Mouse (Mus musculus) lung, embryonic 14.5 days (tissue): ENCODE results near the gene Coa5. TPM values are rescaled to one million over a fixed set of nuclear protein-coding genes. Genes with fewer than 3 reads are reported as not detected.

Source experiments
- ATAC-seq: fragments of 200-750 bp; cut with Nextera tagmentation; 2 replicates; pipeline ENCODE4 v1.8.0; 2017; ENCODE audit warnings: mild to moderate bottlenecking, moderate TSS enrichment, moderate library complexity; ENCODE audit not compliant: insufficient read depth
- DNase-seq: peaks from one replicate; pipeline ENCODE4 v3.0.0-alpha.2; 2015
- H3K27ac ChIP-seq: fragments of 300-500 bp; sonication (generic); 2 replicates; pipeline ENCODE4 v1.5.1; 2014; ENCODE audit warnings: low read depth, mild to moderate bottlenecking, moderate library complexity
- H3K27me3 ChIP-seq: fragments of 300-500 bp; sonication (generic); 2 replicates; pipeline ENCODE4 v1.6.1; 2014; ENCODE audit warnings: low read length, control low read depth; ENCODE audit not compliant: insufficient read depth
- H3K36me3 ChIP-seq: fragments of 300-500 bp; sonication (generic); 2 replicates; pipeline ENCODE4 v1.6.1; 2014; ENCODE audit warnings: control low read depth; ENCODE audit not compliant: insufficient read depth
- H3K4me1 ChIP-seq: fragments of 300-500 bp; sonication (generic); 2 replicates; pipeline ENCODE4 v1.6.1; 2014; ENCODE audit warnings: antibody characterized with exemption, control low read depth; ENCODE audit not compliant: insufficient read depth
- H3K4me2 ChIP-seq: fragments of 300-500 bp; sonication (generic); 2 replicates; pipeline ENCODE4 v1.6.1; 2014; ENCODE audit warnings: mild to moderate bottlenecking
- H3K4me3 ChIP-seq: fragments of 300-500 bp; sonication (generic); 2 replicates; pipeline ENCODE4 v1.5.1; 2014; ENCODE audit warnings: low read depth, low read length
- H3K9ac ChIP-seq: fragments of 300-500 bp; sonication (generic); 2 replicates; pipeline ENCODE4 v1.6.1; 2014
- H3K9me3 ChIP-seq: fragments of 300-500 bp; sonication (generic); 2 replicates; pipeline ENCODE4 v1.6.1; 2016; ENCODE audit warnings: low read depth, low read length, control low read depth
- CTCF ChIP-seq: IDR thresholded peaks from 2 replicates; pipeline ENCODE4 v1.5.1; 2016; ENCODE audit warnings: antibody characterized with exemption, low read depth
- WGBS: fragments of 180-500 bp; shearing (Covaris S2); extraction: QIAGEN DNeasy Blood & Tissue Kit; methylation state at CpG from one replicate; pipeline ENCODE4 v1.1.7; 2014; 5-methylcytosine and 5-hydroxymethylcytosine counted together
- polyA plus RNA-seq: library from polyadenylated mRNA; unstranded; fragments of >200 nt; fragmentation: Nextera tagmentation; extraction: Ambion mirVana; gene quantifications from 2 replicates; pipeline ENCODE4 v1.2.1, GENCODE M21; 2014

The Coa5 gene
- polyA plus RNA-seq, 1 experiment from 2014 or later: 51.6 TPM

DNA sequence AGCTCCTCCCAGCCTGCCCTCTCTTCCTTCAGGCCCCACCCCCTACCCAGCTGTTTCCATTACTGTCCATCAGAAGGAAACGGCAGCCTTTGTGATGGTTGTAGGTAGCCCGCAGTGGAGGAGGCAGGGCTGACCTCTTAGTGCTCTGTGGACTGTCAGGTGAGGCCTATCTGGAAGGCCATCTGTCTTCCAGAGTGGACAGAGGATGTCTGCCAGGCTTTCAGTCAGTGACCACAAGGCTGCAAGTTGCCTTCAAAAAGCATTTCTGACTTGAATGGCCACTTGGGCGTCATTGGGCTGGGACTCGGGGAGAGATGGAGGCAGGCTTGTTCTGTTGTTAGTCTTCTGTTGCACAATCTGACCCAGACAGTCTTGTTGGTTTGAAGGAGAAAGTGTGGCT lies 50.4 kb downstream of the Coa5 start:
- ATAC-seq: peak; percentile 24; the same call in 1 of the 2 replicates
- H3K4me2 ChIP-seq: no peak overlapping the region
- H3K27ac ChIP-seq: no peak overlapping the region
- H3K4me3 ChIP-seq: no peak overlapping the region
- H3K4me1 ChIP-seq: no peaks in the 10 kb centered on the region
- no peak for DNase-seq
- H3K9me3 ChIP-seq: no peaks in the 10 kb centered on the region
- H3K9ac ChIP-seq: no peak overlapping the region
- TF ChIP-seq CTCF: no peak
- H3K36me3 ChIP-seq: 0 out of 2 replicates have a peak, but pooled peaks cover 10% of the 10 kb centered on the region
- no peaks in the 10 kb centered on the region for H3K27me3 ChIP-seq
- WGBS: 44% methylated on average over 4 of the region's 4 CpGs

GRCm38 (mm10) chr1:37378095-37378494 lies 51.8 kb downstream of the Coa5 start:
- no peak overlapping the region for H3K4me3 ChIP-seq
- H3K36me3 ChIP-seq: 0 out of 2 replicates have a peak, but pooled peaks cover 4% of the 10 kb centered on the region
- WGBS: 84% methylated on average over 5 of the region's 5 CpGs
- ATAC-seq (no peak), DNase-seq (no peak)
- no peak overlapping the region for H3K4me2 ChIP-seq
- H3K4me1 ChIP-seq: no peaks in the 10 kb centered on the region
- no peaks in the 10 kb centered on the region for H3K27me3 ChIP-seq
- H3K9ac ChIP-seq: no peak overlapping the region
- no peak overlapping the region for H3K27ac ChIP-seq
- no peak for TF ChIP-seq CTCF
- H3K9me3 ChIP-seq: no peaks in the 10 kb centered on the region

DNA sequence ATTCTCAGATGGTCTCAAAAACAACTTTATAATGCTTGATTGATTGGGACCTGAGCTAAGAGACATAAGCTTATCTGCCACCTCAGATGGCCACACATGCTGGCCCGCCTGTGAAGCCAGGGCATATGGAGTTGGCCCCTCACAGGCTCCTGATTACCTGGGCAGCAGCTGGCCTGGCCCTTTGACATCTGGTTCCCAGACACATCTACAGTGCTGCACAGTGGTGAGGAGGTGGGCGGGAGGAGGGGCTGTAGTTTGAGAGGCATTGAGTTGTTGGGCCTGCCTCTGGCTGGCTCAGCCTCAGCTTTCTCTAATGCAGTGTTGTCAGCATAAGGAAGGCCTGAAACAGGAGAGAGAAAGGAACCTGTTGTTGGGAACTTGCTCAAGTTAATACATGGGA lies 53.2 kb downstream of the Coa5 start:
- no peak for TF ChIP-seq CTCF
- no peaks in the 10 kb centered on the region for H3K9me3 ChIP-seq
- H3K27me3 ChIP-seq: no peaks in the 10 kb centered on the region
- no peak overlapping the region for H3K4me2 ChIP-seq
- 67% methylated on average over 2 of the region's 2 CpGs for WGBS
- H3K4me3 ChIP-seq: no peak overlapping the region
- ATAC-seq (no peak), DNase-seq (no peak)
- no peak overlapping the region for H3K9ac ChIP-seq
- H3K4me1 ChIP-seq: no peaks in the 10 kb centered on the region
- H3K27ac ChIP-seq: no peak overlapping the region
- H3K36me3 ChIP-seq: 0 out of 2 replicates have a peak, but pooled peaks cover 3% of the 10 kb centered on the region

GRCm38 (mm10) chr1:37376177-37376576 lies 53.7 kb downstream of the Coa5 start:
- no peaks in the 10 kb centered on the region for H3K4me1 ChIP-seq
- ATAC-seq (no peak), DNase-seq (no peak)
- no peaks in the 10 kb centered on the region for H3K27me3 ChIP-seq
- no peak overlapping the region for H3K9ac ChIP-seq
- H3K27ac ChIP-seq: no peak overlapping the region
- H3K36me3 ChIP-seq: 0 out of 2 replicates have a peak, but pooled peaks cover 3% of the 10 kb centered on the region
- TF ChIP-seq CTCF: no peak
- H3K9me3 ChIP-seq: no peaks in the 10 kb centered on the region
- H3K4me3 ChIP-seq: no peak overlapping the region
- WGBS: 92% methylated on average over 8 of the region's 8 CpGs
- no peak overlapping the region for H3K4me2 ChIP-seq

DNA sequence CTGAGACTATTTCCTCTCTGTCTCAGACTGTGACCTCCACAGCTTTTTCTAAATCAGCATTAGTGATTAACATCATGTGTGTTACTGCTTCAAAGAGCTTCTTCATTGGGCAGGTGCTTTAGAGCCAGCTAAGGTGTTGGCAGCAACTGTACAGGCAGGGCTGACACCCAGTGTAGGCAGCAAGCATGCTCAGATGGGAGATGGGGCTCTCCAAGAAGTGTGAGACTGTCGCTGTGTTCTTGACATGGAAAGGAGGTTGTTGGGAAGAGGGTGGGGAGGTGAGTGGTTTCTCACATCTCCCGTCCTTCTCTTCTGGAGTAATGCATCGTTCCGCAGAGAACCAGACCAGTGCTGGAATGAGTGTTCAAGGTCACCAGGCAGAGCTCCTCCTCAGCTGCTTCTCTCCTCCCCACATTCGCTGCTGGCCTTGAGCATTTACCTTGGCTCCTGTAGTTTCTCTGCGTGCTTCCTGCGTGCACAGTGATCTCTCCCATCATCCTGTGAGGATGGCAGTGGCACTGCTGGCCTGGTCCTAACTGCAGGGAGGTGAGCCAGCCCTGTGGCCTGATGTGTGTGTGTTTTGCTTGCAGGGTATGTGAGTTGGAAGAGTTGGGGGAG lies 61.0 kb downstream of the Coa5 start:
- no peaks in the 10 kb centered on the region for H3K4me1 ChIP-seq
- 83% methylated on average over 7 of the region's 7 CpGs for WGBS
- H3K27me3 ChIP-seq: no peaks in the 10 kb centered on the region
- no peak for TF ChIP-seq CTCF
- no peaks in the 10 kb centered on the region for H3K9me3 ChIP-seq
- no peaks in the 10 kb centered on the region; the same call in 1 of the 2 replicates for H3K36me3 ChIP-seq
- no peak overlapping the region for H3K27ac ChIP-seq
- ATAC-seq: no peak
- H3K4me2 ChIP-seq: no peak overlapping the region
- DNase-seq: no peak
- no peak overlapping the region for H3K4me3 ChIP-seq
- no peak overlapping the region for H3K9ac ChIP-seq

GRCm38 (mm10) chr1:37368125-37368524 lies 61.8 kb downstream of the Coa5 start:
- Histone ChIP-seq H3K4me2 (no peak overlapping the region), H3K27me3 (no peaks in the 10 kb centered on the region), H3K9ac (no peak overlapping the region), H3K4me3 (no peak overlapping the region), H3K36me3 (no peaks in the 10 kb centered on the region; the same call in 1 of the 2 replicates), H3K9me3 (no peaks in the 10 kb centered on the region), H3K27ac (no peak overlapping the region), H3K4me1 (no peaks in the 10 kb centered on the region)
- TF ChIP-seq CTCF: no peak
- no peak for ATAC-seq
- WGBS: 94% methylated on average over 10 of the region's 10 CpGs
- no peak for DNase-seq

Other genes with a start within 250 kb of the Coa5 start
- not detected in 2 replicates for gene Cnga3, start 215.7 kb downstream of the Coa5 start, polyA plus RNA-seq
- gene Inpp4a, start 130.2 kb downstream of the Coa5 start, polyA plus RNA-seq: 10.3 and 11.1 TPM in 2 replicates
- gene Unc50, start within 50 bp of the Coa5 start, polyA plus RNA-seq: 129 and 135 TPM in 2 replicates
- gene Mgat4a, start 110.9 kb upstream of the Coa5 start, polyA plus RNA-seq: 4.8 and 6.0 TPM in 2 replicates